Comparison of ENCODE assay signal across 8 mouse cellular contexts in genomic region chr10:91236844-91237243, GRCm38 (mm10). TPM values are rescaled to one million over a fixed set of nuclear protein-coding genes. Genes with fewer than 3 reads are reported as not detected.
DNase-seq lines count a peak whose midpoint lies in the region; ATAC-seq and TF ChIP-seq lines count a peak whose summit lies in the region.

No protein-coding gene starts in this region.

- H3K4me3 ChIP-seq in midbrain, embryonic 11.5 days (ENCODE audit: low read depth, low read length), result no peak overlapping the region
- no peak overlapping the region for H3K4me3 ChIP-seq in midbrain, embryonic 10.5 days
- no peak overlapping the region for H3K4me3 ChIP-seq in hindbrain, embryonic 14.5 days (replicated peaks; ENCODE audit: low read length)
- no peak overlapping the region for H3K4me3 ChIP-seq in lung, adult 2 months (replicated peaks; ENCODE audit: extremely low read depth, low read depth, low read length)

- no peak for TF ChIP-seq POLR2A in lung, adult 2 months (IDR thresholded peaks at IDR 0.05; ENCODE audit: borderline replicate concordance, extremely low read depth, low read depth, low read length)

- no peaks in the 10 kb centered on the region for H3K9me3 ChIP-seq in midbrain, embryonic 11.5 days (ENCODE audit: control insufficient read depth, low read length)
- no peaks in the 10 kb centered on the region for H3K9me3 ChIP-seq in midbrain, embryonic 10.5 days (replicated peaks)
- H3K9me3 ChIP-seq in hindbrain, embryonic 14.5 days (ENCODE audit: control insufficient read depth, low read length), result no peaks in the 10 kb centered on the region

- H3K9ac ChIP-seq in midbrain, embryonic 11.5 days (ENCODE audit: low read length), result no peak overlapping the region
- no peak overlapping the region for H3K9ac ChIP-seq in hindbrain, embryonic 14.5 days

- peak; percentile 28; the same call in 1 of the 2 replicates for TF ChIP-seq CTCF in lung, adult 2 months (IDR thresholded peaks at IDR 0.05; ENCODE audit: insufficient read depth, low read length)

- ATAC-seq in midbrain, embryonic 11.5 days (ENCODE audit: low FRiP score), result no peak
- 0 out of 2 replicates have a peak, but pooled peaks have one; percentile 19 for ATAC-seq in hindbrain, embryonic 14.5 days (ENCODE audit: low FRiP score)
- ATAC-seq in megakaryocyte-erythroid progenitor cell, adult 5-6 weeks (replicated peaks; ENCODE audit: low FRiP score, low TSS enrichment, poor library complexity, severe bottlenecking), result no peak

- no peaks in the 10 kb centered on the region for H3K36me3 ChIP-seq in midbrain, embryonic 11.5 days (ENCODE audit: control insufficient read depth, insufficient read depth, low read length)
- H3K36me3 ChIP-seq in midbrain, embryonic 10.5 days, result no peaks in the 10 kb centered on the region
- no peaks in the 10 kb centered on the region for H3K36me3 ChIP-seq in hindbrain, embryonic 14.5 days (replicated peaks; ENCODE audit: control insufficient read depth, insufficient read depth)

- H3K4me2 ChIP-seq in midbrain, embryonic 11.5 days, result no peak overlapping the region
- H3K4me2 ChIP-seq in hindbrain, embryonic 14.5 days (replicated peaks), result no peak overlapping the region

- no peak overlapping the region for H3K27ac ChIP-seq in midbrain, embryonic 11.5 days (ENCODE audit: low read depth, low read length)
- no peak overlapping the region for H3K27ac ChIP-seq in midbrain, embryonic 10.5 days (replicated peaks)
- H3K27ac ChIP-seq in hindbrain, embryonic 14.5 days, result peak overlapping the region; percentile 35; the same call in 1 of the 2 replicates

- peaks cover 2% of the 10 kb centered on the region for H3K4me1 ChIP-seq in midbrain, embryonic 11.5 days (ENCODE audit: control insufficient read depth, insufficient read depth, low read length)
- peaks cover 12% of the 10 kb centered on the region for H3K4me1 ChIP-seq in midbrain, embryonic 10.5 days
- H3K4me1 ChIP-seq in hindbrain, embryonic 14.5 days (replicated peaks; ENCODE audit: control insufficient read depth, insufficient read depth, low read length), result peaks cover 9% of the 10 kb centered on the region
- H3K4me1 ChIP-seq in lung, adult 2 months (ENCODE audit: control insufficient read depth, insufficient read depth, low read length), result peaks cover 11% of the 10 kb centered on the region

- 30% methylated on average over 7 of the region's 7 CpGs for WGBS in midbrain, embryonic 11.5 days
- WGBS in midbrain, embryonic 10.5 days, result 46% methylated on average over 7 of the region's 7 CpGs
- WGBS in hindbrain, embryonic 14.5 days, result 32% methylated on average over 7 of the region's 7 CpGs
- 5% methylated on average over 7 of the region's 7 CpGs for WGBS in lung, adult 2 months

- no peaks in the 10 kb centered on the region for H3K27me3 ChIP-seq in midbrain, embryonic 11.5 days (ENCODE audit: control insufficient read depth, insufficient read depth, low read length)
- peaks cover 5% of the 10 kb centered on the region for H3K27me3 ChIP-seq in midbrain, embryonic 10.5 days (ENCODE audit: low read depth, poor library complexity, severe bottlenecking)
- H3K27me3 ChIP-seq in hindbrain, embryonic 14.5 days (ENCODE audit: control insufficient read depth, insufficient read depth, low read length), result no peaks in the 10 kb centered on the region

- DNase-seq in midbrain, embryonic 11.5 days (ENCODE audit: low spot score, missing footprints), result peak; percentile 84
- no peak for DNase-seq in midbrain, embryonic 10.5 days (ENCODE audit: low spot score)
- DNase-seq in adrenal gland, postnatal 36 days, result peak; percentile 63 to 68
- DNase-seq in fibroblast of lung, adult 2 months (ENCODE audit: low read depth), result peak; percentile 62
- DNase-seq in hindbrain, embryonic 14.5 days (ENCODE audit: low spot score), result peak; percentile 71
- peak; percentile 43 for DNase-seq in lung, adult 2 months
- DNase-seq in thymus, postnatal 14 days, result no peak

RNA-seq across cellular contexts. Expression of gene Tmpo, which starts 55.7 kb away (rescaled TPM):
- 339 and 388 TPM in 2 replicates for polyA plus RNA-seq in midbrain, embryonic 11.5 days (2014; fragmentation: Nextera tagmentation; extraction: Ambion mirVana)
- polyA plus RNA-seq in midbrain, embryonic 10.5 days (2016; fragmentation: Nextera tagmentation; extraction: Ambion mirVana), result 272 and 275 TPM in 2 replicates
- 100 to 1,000 TPM in 1 of 2 experiments, 10 to 100 TPM in 1; 95.1 to 105 TPM for total RNA-seq in adrenal gland, postnatal 36 days (2021)
- polyA plus RNA-seq in hindbrain, embryonic 14.5 days (2014; fragmentation: Nextera tagmentation; extraction: Ambion mirVana), result 111 and 115 TPM in 2 replicates
- polyA plus RNA-seq in lung, adult 2 months (2012; rRNA removed), result 40.4 and 49.6 TPM in 2 replicates
- total RNA-seq in megakaryocyte-erythroid progenitor cell, adult 5-6 weeks (2014; fragmentation: Nextera tagmentation), result 267 and 268 TPM in 2 replicates
- total RNA-seq in megakaryocyte-erythroid progenitor cell, adult 5-6 weeks (2017), result 469 and 547 TPM in 2 replicates

Comparison
In these comparisons a context has a peak if more than half of its experiments do, and no peak if none do; other contexts are left out.
1. DNase-seq: peak in midbrain, embryonic 11.5 days (single experiment), adrenal gland, postnatal 36 days (2 of 2), fibroblast of lung, adult 2 months (single experiment), hindbrain, embryonic 14.5 days (single experiment) and lung, adult 2 months (single experiment); none in midbrain, embryonic 10.5 days (single experiment) and thymus, postnatal 14 days (single experiment).